Mouse (Mus musculus): ENCODE measurements around the gene Faap24.

The Faap24 gene

GRCm38 (mm10) chr7:35396542-35397168, at the start of gene Faap24, which contains the start of gene Cep89:
Gene Faap24 (minus strand): TSS chr7:35396836.
Gene Cep89 (plus strand): TSS chr7:35397035.
- in situ Hi-C loops (cut with MboI; ENCODE audit: unreplicated experiment in 2 of 2): loop anchor here (5.0 to 10.0 kb wide), 5 partner anchors 59 to 992 kb away; partner anchors contain the start of gene Nudt19 (in 1 of the 2)

- in situ Hi-C loops (cut with MboI; ENCODE audit: unreplicated experiment in 2 of 2): no loop called here
Measured at GRCm38 (mm10) chr7:35435266-35435665, 38.6 kb upstream of the Faap24 start.

- in situ Hi-C loops (cut with MboI; ENCODE audit: unreplicated experiment in 2 of 2): no loop called here
Measured at GRCm38 (mm10) chr7:35428146-35428545, 31.5 kb upstream of the Faap24 start.

GRCm38 (mm10) chr7:35423071-35423470, 26.4 kb upstream of the Faap24 start:
- in situ Hi-C loops (cut with MboI; ENCODE audit: unreplicated experiment in 2 of 2): no loop called here

GRCm38 (mm10) chr7:35416654-35416948, 20.0 kb upstream of the Faap24 start:
- in situ Hi-C loops (cut with MboI; ENCODE audit: unreplicated experiment in 2 of 2): no loop called here

- in situ Hi-C loops (cut with MboI; ENCODE audit: unreplicated experiment in 2 of 2): no loop called here
Measured at GRCm38 (mm10) chr7:35415801-35416653, 19.4 kb upstream of the Faap24 start.

- in situ Hi-C loops (cut with MboI; ENCODE audit: unreplicated experiment in 2 of 2): no loop called here
Measured at GRCm38 (mm10) chr7:35415226-35415625, 18.6 kb upstream of the Faap24 start.

GRCm38 (mm10) chr7:35401169-35401568, 4.5 kb upstream of the Faap24 start:
- in situ Hi-C loops (cut with MboI; ENCODE audit: unreplicated experiment in 2 of 2): loop anchor here in 1 of 2 experiments (5.0 kb wide), 1 partner anchor 46 kb away; the partner anchor contains the start of gene Slc7a9

- in situ Hi-C loops (cut with MboI; ENCODE audit: unreplicated experiment in 2 of 2): loop anchor here (5.0 to 10.0 kb wide), 5 partner anchors 59 to 991 kb away; partner anchors contain the start of gene Nudt19 (in 1 of the 2)
Measured at GRCm38 (mm10) chr7:35395734-35396456, 741 bp downstream of the Faap24 start.

- in situ Hi-C loops (cut with MboI; ENCODE audit: unreplicated experiment in 2 of 2): loop anchor here (10.0 kb wide), 4 partner anchors 152 to 988 kb away; partner anchors contain the start of gene Nudt19 (in 1 of the 2)
Measured at GRCm38 (mm10) chr7:35392935-35393334, 3.7 kb downstream of the Faap24 start.

- in situ Hi-C loops (cut with MboI; ENCODE audit: unreplicated experiment in 2 of 2): no loop called here
Measured at GRCm38 (mm10) chr7:35388694-35389093, 7.9 kb downstream of the Faap24 start.

GRCm38 (mm10) chr7:35386525-35386952, 10.1 kb downstream of the Faap24 start:
- in situ Hi-C loops (cut with MboI; ENCODE audit: unreplicated experiment in 2 of 2): no loop called here

GRCm38 (mm10) chr7:35382706-35383353, 13.8 kb downstream of the Faap24 start:
- in situ Hi-C loops (cut with MboI; ENCODE audit: unreplicated experiment in 2 of 2): no loop called here

- in situ Hi-C loops (cut with MboI; ENCODE audit: unreplicated experiment in 2 of 2): no loop called here
Measured at GRCm38 (mm10) chr7:35381861-35382260, 14.8 kb downstream of the Faap24 start.

GRCm38 (mm10) chr7:35380351-35380750, 16.3 kb downstream of the Faap24 start:
- in situ Hi-C loops (cut with MboI; ENCODE audit: unreplicated experiment in 2 of 2): no loop called here

GRCm38 (mm10) chr7:35379492-35380119, 17.0 kb downstream of the Faap24 start:
- in situ Hi-C loops (cut with MboI; ENCODE audit: unreplicated experiment in 2 of 2): no loop called here

- in situ Hi-C loops (cut with MboI; ENCODE audit: unreplicated experiment in 2 of 2): no loop called here
Measured at GRCm38 (mm10) chr7:35376623-35377022, 20.0 kb downstream of the Faap24 start.

GRCm38 (mm10) chr7:35374265-35374664, 22.4 kb downstream of the Faap24 start:
- in situ Hi-C loops (cut with MboI; ENCODE audit: unreplicated experiment in 2 of 2): no loop called here

- in situ Hi-C loops (cut with MboI; ENCODE audit: unreplicated experiment in 2 of 2): no loop called here
Measured at GRCm38 (mm10) chr7:35373146-35373989, 23.3 kb downstream of the Faap24 start.

Data from v-Abl transformed pro-B cells (cell line).